Mouse (Mus musculus): Measurements from ENCODE around the gene Iqcc. TPM values are rescaled to one million over a fixed set of nuclear protein-coding genes. Genes with fewer than 3 reads are reported as not detected.
A peak's percentile ranks its signal among the peaks of the same experiment; 100 is the strongest.

Iqcc gene
- total RNA-seq (2015) (14.3 and 16.6 TPM in 2 replicates), total RNA-seq (2017) (6.4 and 7.4 TPM in 2 replicates)

GRCm38 (mm10) chr4:129618786-129619691 is at the start of gene Iqcc:
Gene Iqcc, minus strand, starts transcription at chr4:129619099.
- peak; percentile 96 for ATAC-seq (ENCODE audit: poor library complexity, severe bottlenecking)

- no peak for ATAC-seq (ENCODE audit: poor library complexity, severe bottlenecking)
Observed at GRCm38 (mm10) chr4:129662255-129662813, 43.4 kb upstream of the Iqcc start.

- no peak for ATAC-seq (ENCODE audit: poor library complexity, severe bottlenecking)
Observed at GRCm38 (mm10) chr4:129661584-129661983, 42.7 kb upstream of the Iqcc start.

GRCm38 (mm10) chr4:129654770-129655169 is 35.9 kb upstream of the Iqcc start:
- no peak for ATAC-seq (ENCODE audit: poor library complexity, severe bottlenecking)

GRCm38 (mm10) chr4:129650359-129650758 is 31.5 kb upstream of the Iqcc start:
- no peak for ATAC-seq (ENCODE audit: poor library complexity, severe bottlenecking)

GRCm38 (mm10) chr4:129648656-129649055 is 29.8 kb upstream of the Iqcc start:
- ATAC-seq (ENCODE audit: poor library complexity, severe bottlenecking), result no peak

GRCm38 (mm10) chr4:129645204-129645603 is 26.3 kb upstream of the Iqcc start:
- ATAC-seq (ENCODE audit: poor library complexity, severe bottlenecking), result no peak

- ATAC-seq (ENCODE audit: poor library complexity, severe bottlenecking), result no peak
Observed at GRCm38 (mm10) chr4:129641756-129642155, 22.9 kb upstream of the Iqcc start.

GRCm38 (mm10) chr4:129640638-129641467 is 22.0 kb upstream of the Iqcc start, which contains the start of gene Txlna:
Gene Txlna, minus strand, starts transcription at chr4:129641065.
- peak; percentile 94 for ATAC-seq (ENCODE audit: poor library complexity, severe bottlenecking)

- ATAC-seq (ENCODE audit: poor library complexity, severe bottlenecking), result no peak
Observed at GRCm38 (mm10) chr4:129640101-129640637, 21.3 kb upstream of the Iqcc start.

- no peak for ATAC-seq (ENCODE audit: poor library complexity, severe bottlenecking)
Observed at GRCm38 (mm10) chr4:129639221-129639620, 20.3 kb upstream of the Iqcc start.

- ATAC-seq (ENCODE audit: poor library complexity, severe bottlenecking), result no peak
Observed at GRCm38 (mm10) chr4:129633852-129634251, 15.0 kb upstream of the Iqcc start.

- no peak for ATAC-seq (ENCODE audit: poor library complexity, severe bottlenecking)
Observed at GRCm38 (mm10) chr4:129631867-129632266, 13.0 kb upstream of the Iqcc start.

- no peak for ATAC-seq (ENCODE audit: poor library complexity, severe bottlenecking)
Observed at GRCm38 (mm10) chr4:129630944-129631343, 12.0 kb upstream of the Iqcc start.

GRCm38 (mm10) chr4:129626035-129626434 is 7.1 kb upstream of the Iqcc start:
- ATAC-seq (ENCODE audit: poor library complexity, severe bottlenecking), result no peak

- ATAC-seq (ENCODE audit: poor library complexity, severe bottlenecking), result no peak
Observed at GRCm38 (mm10) chr4:129625496-129625895, 6.6 kb upstream of the Iqcc start.

GRCm38 (mm10) chr4:129625029-129625370 is 6.1 kb upstream of the Iqcc start:
- peak; percentile 64 for ATAC-seq (ENCODE audit: poor library complexity, severe bottlenecking)

- ATAC-seq (ENCODE audit: poor library complexity, severe bottlenecking), result peak; percentile 91
Observed at GRCm38 (mm10) chr4:129624281-129625028, 5.6 kb upstream of the Iqcc start.

- peak; percentile 1; the same call in 1 of the 2 replicates for ATAC-seq (ENCODE audit: poor library complexity, severe bottlenecking)
Observed at GRCm38 (mm10) chr4:129623681-129624091, 4.8 kb upstream of the Iqcc start, which contains the start of gene Ccdc28b. Gene Ccdc28b, minus strand, starts transcription at chr4:129623947.

Data from megakaryocyte, adult 5-6 weeks (primary cell).